Mouse (Mus musculus): Measurements from ENCODE around the gene Abhd17a.
A peak's percentile ranks its signal among the peaks of the same experiment; 100 is the strongest.
"Not testable (repeated sequence)": the region's sequence is repeated elsewhere in the genome, so short reads cannot be mapped to it uniquely, and the experiment has no call there.

Abhd17a gene

DNA sequence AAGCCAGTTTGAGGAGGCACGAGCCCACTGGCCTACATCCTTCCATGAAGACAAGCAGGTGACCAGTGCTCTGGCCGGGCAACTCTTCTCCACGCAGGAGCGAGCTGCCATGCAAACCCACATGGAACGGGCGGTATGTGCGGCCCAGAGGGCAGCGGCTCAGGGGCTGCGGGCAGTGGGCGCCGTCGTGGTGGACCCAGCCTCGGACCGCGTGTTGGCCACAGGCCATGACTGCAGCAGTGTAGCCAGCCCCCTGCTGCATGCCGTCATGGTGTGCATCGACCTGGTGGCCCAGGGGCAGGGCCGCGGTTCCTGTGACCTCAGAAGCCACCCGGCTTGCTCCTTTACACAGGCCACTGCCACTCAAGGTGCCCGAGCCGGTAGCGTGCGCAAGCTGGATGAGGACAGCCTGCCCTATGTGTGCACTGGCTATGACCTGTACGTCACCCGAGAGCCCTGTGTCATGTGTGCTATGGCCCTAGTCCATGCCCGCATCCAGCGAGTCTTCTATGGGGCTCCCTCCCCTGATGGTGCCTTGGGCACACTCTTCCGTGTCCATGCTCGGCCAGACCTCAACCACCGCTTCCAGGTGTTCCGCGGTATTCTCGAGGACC lies 16.7 kb upstream of the Abhd17a start:
- DNase-seq: no peak

DNA sequence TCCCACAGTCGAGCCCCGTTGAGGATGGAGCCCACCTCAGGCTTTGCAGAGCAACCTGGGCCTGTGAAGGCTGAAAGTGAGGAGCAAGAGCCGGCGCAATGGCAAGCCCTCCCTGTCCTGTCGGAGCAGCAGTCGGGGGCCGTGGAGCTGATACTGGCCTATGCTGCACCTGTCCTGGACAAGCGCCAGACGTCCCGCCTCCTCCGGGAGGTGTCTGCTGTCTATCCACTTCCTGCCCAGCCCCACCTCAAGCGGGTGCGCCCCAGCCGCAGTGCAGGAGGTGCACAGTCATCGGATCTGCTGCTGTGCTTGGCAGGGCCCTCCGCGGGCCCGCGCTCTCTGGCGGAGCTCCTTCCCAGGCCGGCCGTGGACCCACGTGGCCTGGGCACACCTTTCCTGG lies 16.2 kb upstream of the Abhd17a start:
- no peak for DNase-seq

DNA sequence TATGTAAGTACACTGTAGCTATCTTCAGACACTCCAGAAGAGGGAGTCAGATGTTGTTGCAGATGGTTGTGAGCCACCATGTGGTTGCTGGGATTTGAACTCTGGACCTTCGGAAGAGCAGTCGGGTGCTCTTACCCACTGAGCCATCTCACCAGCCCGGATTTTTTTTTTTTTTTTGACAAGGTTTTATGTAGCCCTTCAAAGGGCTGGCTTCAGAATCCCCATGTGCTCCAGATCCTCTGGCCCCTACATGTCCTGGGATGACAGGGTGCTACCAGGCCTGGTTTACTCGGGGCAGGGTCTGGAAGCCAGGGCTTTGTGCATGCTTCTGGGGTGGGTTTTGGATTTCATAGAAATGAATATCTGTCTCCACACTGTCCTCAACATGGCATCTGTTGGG lies 15.6 kb upstream of the Abhd17a start, which contains the start of gene Gm49322:
TSS of gene Gm49322 (plus strand) at position 301 of the 400 bp plus-strand sequence.
- DNase-seq: not testable (repeated sequence)

GRCm38 (mm10) chr10:80604988-80605387 lies 14.8 kb upstream of the Abhd17a start:
- DNase-seq: no peak

GRCm38 (mm10) chr10:80604001-80604509 lies 13.9 kb upstream of the Abhd17a start:
- no peak for DNase-seq

- DNase-seq: no peak
Measured at GRCm38 (mm10) chr10:80603364-80603763, 13.2 kb upstream of the Abhd17a start.

DNA sequence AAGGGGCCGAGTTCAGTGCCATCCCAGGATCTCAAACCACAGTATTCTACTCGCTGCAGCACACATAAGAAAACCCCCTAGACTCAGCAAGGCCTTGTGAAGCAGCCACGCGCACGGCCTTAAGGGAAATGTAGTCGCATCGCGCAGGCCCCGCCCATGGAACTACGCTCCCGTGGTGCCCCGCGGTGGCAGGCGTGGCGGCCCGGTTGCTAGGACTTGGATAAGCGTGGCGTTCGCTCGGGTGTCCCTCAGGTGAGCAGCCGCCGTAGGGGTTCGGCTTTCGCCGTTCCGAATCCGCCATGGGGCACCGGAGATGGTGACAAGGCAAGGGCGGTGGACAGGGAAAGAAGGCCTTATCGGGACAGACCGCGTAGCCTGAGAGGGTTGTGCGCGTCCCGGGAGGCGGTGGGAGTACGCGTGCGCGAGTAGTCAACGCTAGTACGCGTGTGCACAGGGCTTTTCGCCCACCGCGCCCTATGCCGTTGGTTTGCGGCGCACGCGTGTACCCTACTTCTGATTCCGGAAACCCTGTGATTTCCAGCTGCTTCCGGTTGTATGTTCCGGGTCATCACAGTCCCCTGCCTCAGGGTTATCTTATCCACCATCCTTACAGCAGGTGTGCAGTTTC lies 12.7 kb upstream of the Abhd17a start, which contains the start of the genes Scamp4 and Adat3:
TSS of gene Scamp4 (plus strand) at position 175 of the 628 bp plus-strand sequence.
TSS of gene Adat3 (plus strand) at position 183 of the 628 bp plus-strand sequence.
- peak; percentile 96 to 97 for DNase-seq

GRCm38 (mm10) chr10:80596318-80596717 lies 6.2 kb upstream of the Abhd17a start:
- no peak for DNase-seq

GRCm38 (mm10) chr10:80589127-80589878 lies 838 bp downstream of the Abhd17a start:
- DNase-seq: no peak

- peak; percentile 64 to 71 for DNase-seq
Measured at GRCm38 (mm10) chr10:80587305-80587657, 2.9 kb downstream of the Abhd17a start.

DNA sequence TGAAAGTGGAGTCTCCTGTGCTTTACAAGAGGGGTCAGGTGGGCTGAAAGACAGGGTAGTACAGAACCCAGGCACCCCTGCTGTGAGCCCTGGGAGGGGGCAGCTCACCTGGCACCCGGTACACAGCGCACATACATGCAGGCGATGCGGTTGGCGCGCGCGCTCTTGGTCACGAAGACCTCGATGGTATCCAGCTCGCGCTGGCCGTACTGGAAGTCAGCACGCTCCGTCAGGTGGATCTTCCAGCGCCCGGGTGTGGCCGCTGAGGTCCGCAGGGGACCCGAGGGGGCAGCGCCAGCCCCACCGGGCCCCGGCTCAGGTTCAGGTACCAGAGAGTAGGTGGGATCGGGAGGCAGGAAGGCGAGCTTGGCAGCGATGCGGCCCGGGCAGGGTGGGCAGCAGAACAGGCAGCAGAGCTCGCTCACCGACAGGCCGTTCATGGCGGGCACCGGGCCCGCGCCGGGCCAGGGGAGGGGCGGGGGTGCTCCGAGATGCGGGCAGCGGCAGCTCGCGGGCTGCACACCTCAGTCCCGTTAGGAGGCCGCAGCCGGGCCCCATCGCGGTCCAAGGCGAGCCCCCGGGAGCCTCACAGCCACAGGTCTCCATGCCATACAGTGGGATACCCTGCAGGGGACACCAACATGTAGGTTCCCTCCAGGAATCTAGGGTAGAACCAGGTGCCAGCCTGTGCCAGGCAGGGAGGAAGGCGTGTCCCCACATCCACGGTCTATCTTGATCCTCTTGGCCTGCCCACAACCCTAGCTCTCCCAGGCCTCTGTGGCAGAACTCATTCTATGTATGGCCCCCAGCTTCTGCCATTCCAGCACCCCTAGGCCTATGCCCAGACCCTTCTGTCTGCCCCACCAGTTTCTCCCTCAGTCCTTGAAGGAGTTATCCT lies 3.5 kb downstream of the Abhd17a start:
- no peak for DNase-seq

DNA sequence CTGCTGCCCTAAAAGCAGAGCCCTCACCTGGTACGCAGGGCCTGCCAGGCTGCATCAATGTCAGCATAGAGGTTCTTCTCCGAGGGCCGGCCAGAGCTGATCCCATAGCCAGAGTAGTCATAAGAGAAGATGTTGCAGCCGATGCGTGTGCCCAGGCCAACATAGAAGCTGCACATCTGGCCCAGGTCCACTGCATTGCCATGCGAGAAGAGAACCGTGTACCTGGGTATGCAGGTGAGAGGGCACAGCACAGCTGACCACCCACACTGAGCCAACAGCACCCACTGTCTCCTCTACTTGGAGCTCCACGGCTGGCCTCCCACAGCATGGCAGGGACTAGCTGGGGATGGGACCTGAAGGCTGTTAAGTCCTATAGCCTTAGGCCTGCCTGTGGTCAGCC lies 4.6 kb downstream of the Abhd17a start:
- DNase-seq: no peak

DNA sequence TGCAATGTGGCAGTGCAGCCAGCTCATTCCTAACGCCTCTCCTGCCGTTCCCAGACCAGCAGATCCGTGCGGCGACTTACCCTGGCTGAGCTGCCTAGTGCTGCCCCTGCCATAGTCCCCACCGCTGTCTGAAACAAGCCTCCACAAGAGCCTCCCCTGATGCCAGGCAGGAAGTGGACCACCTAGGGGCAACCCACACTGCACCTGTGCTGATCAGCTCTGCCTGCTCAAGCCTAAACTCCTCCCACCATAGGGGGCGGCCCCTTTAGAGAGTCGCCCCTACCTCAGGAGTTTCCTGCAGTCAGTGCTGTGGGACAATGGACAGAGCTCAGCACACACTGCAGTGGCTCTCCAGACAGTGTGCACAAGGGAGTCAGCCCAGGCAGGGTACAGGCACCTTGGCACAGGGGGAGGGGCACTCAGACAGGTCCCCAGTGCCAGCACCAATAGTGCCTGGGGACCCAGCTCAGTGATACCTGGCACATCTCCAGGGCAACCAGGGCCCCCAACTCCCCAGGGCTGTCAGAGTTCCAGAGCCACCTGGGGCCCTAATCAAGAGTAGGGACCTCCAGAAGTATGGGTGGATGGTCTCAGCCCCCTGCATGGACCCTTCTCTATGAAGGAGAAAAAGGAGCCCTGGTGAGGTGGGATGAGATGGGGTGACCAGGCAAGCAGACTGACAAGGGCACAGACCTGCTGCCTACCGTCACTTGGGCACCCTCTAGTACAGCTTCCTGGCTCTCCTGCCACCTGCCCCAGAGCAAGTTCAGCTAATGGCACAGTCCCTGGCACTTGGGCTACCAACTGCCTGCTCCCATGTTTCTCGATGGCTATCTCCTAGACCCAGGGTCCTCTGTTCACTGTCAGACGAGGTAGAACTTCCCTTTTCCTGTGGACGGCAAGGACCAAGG lies 5.2 kb downstream of the Abhd17a start:
- DNase-seq: no peak

- peak; percentile 80 for DNase-seq
Measured at GRCm38 (mm10) chr10:80584045-80584488, 6.1 kb downstream of the Abhd17a start.

- no peak for DNase-seq
Measured at GRCm38 (mm10) chr10:80583047-80583446, 7.1 kb downstream of the Abhd17a start.

- DNase-seq: peak; percentile 73 to 80
Measured at GRCm38 (mm10) chr10:80578911-80579310, 11.2 kb downstream of the Abhd17a start.

DNA sequence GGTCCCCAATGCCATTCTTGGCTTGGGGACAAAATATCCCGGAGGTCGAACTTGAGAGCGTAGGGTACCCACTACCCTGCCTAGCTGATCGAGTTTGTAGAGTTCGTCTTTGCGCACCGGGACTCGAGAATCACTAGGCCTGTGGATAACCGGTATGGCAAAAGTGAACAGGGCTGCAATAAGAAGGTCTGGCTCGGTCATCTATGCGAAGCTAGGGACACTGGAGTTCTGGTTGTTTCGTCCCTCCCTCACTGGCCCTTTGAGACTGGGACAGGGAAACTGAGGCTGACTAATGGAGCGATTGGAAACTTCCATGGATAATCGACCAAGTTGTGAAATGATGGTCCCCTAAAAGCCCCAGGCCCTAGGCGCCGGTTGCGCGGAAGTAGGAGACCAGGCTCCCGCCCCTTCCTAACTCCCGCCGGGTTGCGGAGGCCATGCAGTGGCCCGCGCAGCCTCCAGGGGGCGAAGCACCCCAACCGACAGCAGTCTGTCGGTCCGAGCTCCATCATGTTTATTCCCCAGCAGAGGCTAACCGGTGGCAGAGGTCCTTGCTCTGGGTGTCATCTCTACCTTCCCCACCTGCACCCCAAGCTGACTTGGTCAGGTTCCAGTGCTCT lies 11.9 kb downstream of the Abhd17a start:
- peak; percentile 83 to 91 for DNase-seq

DNA sequence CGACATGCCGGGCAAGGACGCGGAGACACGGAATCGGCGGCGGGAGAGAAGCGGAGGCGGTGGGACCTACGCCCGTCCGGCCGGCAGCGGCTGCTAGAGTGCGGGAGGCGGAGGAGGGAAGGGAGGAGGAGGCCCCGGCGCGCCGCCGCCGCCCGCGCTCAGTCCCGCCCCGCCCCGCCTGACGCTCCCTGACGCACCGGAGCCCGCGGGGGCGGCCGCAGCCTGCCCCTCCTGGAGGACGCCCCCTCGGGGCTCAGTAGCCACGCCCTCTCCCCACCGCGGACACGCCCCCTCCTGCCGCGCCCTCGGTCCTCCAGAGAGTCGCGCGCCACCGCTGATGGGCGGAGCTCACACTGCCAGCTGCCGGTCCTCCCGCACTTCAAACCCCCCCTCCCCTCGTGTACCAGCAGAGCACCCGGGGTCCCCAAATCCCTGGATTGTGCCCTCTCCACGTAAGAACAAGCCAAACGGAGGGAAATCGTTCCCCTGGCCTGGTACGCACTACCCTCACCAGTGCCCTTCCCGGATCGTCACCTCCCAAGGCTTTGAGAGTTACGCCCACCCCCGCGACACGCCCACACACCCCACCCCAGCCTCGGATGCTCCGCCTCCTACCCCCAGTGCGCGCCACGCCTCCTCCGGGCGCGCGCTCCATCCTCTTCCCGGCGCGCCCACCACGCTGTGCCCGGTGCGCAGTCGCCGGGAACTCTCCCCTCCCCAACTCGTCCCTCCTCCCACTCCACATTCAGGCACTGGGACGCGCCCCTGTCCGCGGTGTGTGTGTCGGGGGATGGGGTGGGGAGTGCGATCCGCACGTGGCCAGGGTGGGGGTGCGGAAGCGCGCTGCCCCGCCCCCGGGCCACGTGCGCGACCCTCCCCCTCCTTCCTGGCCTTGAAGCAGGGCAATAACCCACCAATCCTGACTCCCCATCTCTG lies 12.7 kb downstream of the Abhd17a start, which contains the start of gene Klf16:
TSS of gene Klf16 (minus strand) at position 127 of the 936 bp plus-strand sequence.
- peak; percentile 98 to 99 for DNase-seq
